Mouse (Mus musculus): ENCODE results near the gene Ippk. TPM values are rescaled to one million over a fixed set of nuclear protein-coding genes. Genes with fewer than 3 reads are reported as not detected.

The Ippk gene
- total and polyA plus RNA-seq, 2 experiments, result 3.9 to 5.0 TPM

GRCm38 (mm10) chr13:49393579-49393978 lies 27.5 kb upstream of the Ippk start:
- no peak overlapping the region for H3K27ac ChIP-seq (replicated peaks; ENCODE audit: insufficient read depth, low read depth, low read length)
- H3K4me1 ChIP-seq (ENCODE audit: control insufficient read depth, insufficient read depth, low read length), result no peaks in the 10 kb centered on the region
- DNase-seq (ENCODE audit: extremely low read depth, low read depth, low spot score), result no peak
- H3K9ac ChIP-seq (ENCODE audit: low read depth, low read length), result no peak overlapping the region
- H3K36me3 ChIP-seq (ENCODE audit: control insufficient read depth, insufficient read depth, low read length), result no peaks in the 10 kb centered on the region
- TF ChIP-seq POLR2A (IDR thresholded peaks at IDR 0.05; ENCODE audit: extremely low read depth, insufficient read depth, low read length) (no peak), CTCF (IDR thresholded peaks at IDR 0.05; ENCODE audit: low read depth, low read length) (no peak)
- 45% methylated on average over 1 of the region's 1 CpGs for WGBS
- H3K27me3 ChIP-seq (ENCODE audit: control insufficient read depth, insufficient read depth, low read length), result no peaks in the 10 kb centered on the region
- H3K79me2 ChIP-seq (ENCODE audit: control insufficient read depth, insufficient read depth, low read length), result no peaks in the 10 kb centered on the region
- no peak overlapping the region for H3K4me3 ChIP-seq (ENCODE audit: insufficient read depth, low read depth, low read length)

GRCm38 (mm10) chr13:49394886-49395447 lies 26.1 kb upstream of the Ippk start:
- no peaks in the 10 kb centered on the region for H3K79me2 ChIP-seq (ENCODE audit: control insufficient read depth, insufficient read depth, low read length)
- TF ChIP-seq CTCF (IDR thresholded peaks at IDR 0.05; ENCODE audit: low read depth, low read length) (no peak), POLR2A (IDR thresholded peaks at IDR 0.05; ENCODE audit: extremely low read depth, insufficient read depth, low read length) (no peak)
- H3K4me1 ChIP-seq (ENCODE audit: control insufficient read depth, insufficient read depth, low read length), result no peaks in the 10 kb centered on the region
- no peak overlapping the region for H3K9ac ChIP-seq (ENCODE audit: low read depth, low read length)
- no peaks in the 10 kb centered on the region for H3K27me3 ChIP-seq (ENCODE audit: control insufficient read depth, insufficient read depth, low read length)
- no peak overlapping the region for H3K27ac ChIP-seq (replicated peaks; ENCODE audit: insufficient read depth, low read depth, low read length)
- H3K4me3 ChIP-seq (ENCODE audit: insufficient read depth, low read depth, low read length), result no peak overlapping the region
- no peaks in the 10 kb centered on the region for H3K36me3 ChIP-seq (ENCODE audit: control insufficient read depth, insufficient read depth, low read length)
- 94% methylated on average over 3 of the region's 3 CpGs for WGBS
- no peak for DNase-seq (ENCODE audit: extremely low read depth, low read depth, low spot score)

GRCm38 (mm10) chr13:49396798-49397197 lies 24.3 kb upstream of the Ippk start:
- DNase-seq (ENCODE audit: extremely low read depth, low read depth, low spot score), result no peak
- Histone ChIP-seq H3K27ac (replicated peaks; ENCODE audit: insufficient read depth, low read depth, low read length) (no peak overlapping the region), H3K79me2 (ENCODE audit: control insufficient read depth, insufficient read depth, low read length) (no peaks in the 10 kb centered on the region), H3K36me3 (ENCODE audit: control insufficient read depth, insufficient read depth, low read length) (no peaks in the 10 kb centered on the region), H3K9ac (ENCODE audit: low read depth, low read length) (no peak overlapping the region), H3K27me3 (ENCODE audit: control insufficient read depth, insufficient read depth, low read length) (no peaks in the 10 kb centered on the region), H3K4me1 (ENCODE audit: control insufficient read depth, insufficient read depth, low read length) (no peaks in the 10 kb centered on the region), H3K4me3 (ENCODE audit: insufficient read depth, low read depth, low read length) (no peak overlapping the region)
- TF ChIP-seq POLR2A (IDR thresholded peaks at IDR 0.05; ENCODE audit: extremely low read depth, insufficient read depth, low read length) (no peak), CTCF (IDR thresholded peaks at IDR 0.05; ENCODE audit: low read depth, low read length) (no peak)
- WGBS, result 79% methylated on average over 1 of the region's 1 CpGs

- no peak overlapping the region for H3K9ac ChIP-seq (ENCODE audit: low read depth, low read length)
- no peaks in the 10 kb centered on the region for H3K36me3 ChIP-seq (ENCODE audit: control insufficient read depth, insufficient read depth, low read length)
- H3K79me2 ChIP-seq (ENCODE audit: control insufficient read depth, insufficient read depth, low read length), result no peaks in the 10 kb centered on the region
- no peaks in the 10 kb centered on the region for H3K27me3 ChIP-seq (ENCODE audit: control insufficient read depth, insufficient read depth, low read length)
- no peak overlapping the region for H3K27ac ChIP-seq (replicated peaks; ENCODE audit: insufficient read depth, low read depth, low read length)
- no peak for DNase-seq (ENCODE audit: extremely low read depth, low read depth, low spot score)
- no peaks in the 10 kb centered on the region for H3K4me1 ChIP-seq (ENCODE audit: control insufficient read depth, insufficient read depth, low read length)
- H3K4me3 ChIP-seq (ENCODE audit: insufficient read depth, low read depth, low read length), result no peak overlapping the region
- TF ChIP-seq CTCF (IDR thresholded peaks at IDR 0.05; ENCODE audit: low read depth, low read length) (no peak), POLR2A (IDR thresholded peaks at IDR 0.05; ENCODE audit: extremely low read depth, insufficient read depth, low read length) (no peak)
- 73% methylated on average over 8 of the region's 8 CpGs for WGBS
Measured at GRCm38 (mm10) chr13:49398191-49398590, 22.9 kb upstream of the Ippk start.

- Histone ChIP-seq H3K4me3 (ENCODE audit: insufficient read depth, low read depth, low read length) (no peak overlapping the region), H3K79me2 (ENCODE audit: control insufficient read depth, insufficient read depth, low read length) (no peaks in the 10 kb centered on the region), H3K27ac (replicated peaks; ENCODE audit: insufficient read depth, low read depth, low read length) (no peak overlapping the region), H3K4me1 (ENCODE audit: control insufficient read depth, insufficient read depth, low read length) (no peaks in the 10 kb centered on the region), H3K36me3 (ENCODE audit: control insufficient read depth, insufficient read depth, low read length) (no peaks in the 10 kb centered on the region), H3K9ac (ENCODE audit: low read depth, low read length) (no peak overlapping the region), H3K27me3 (ENCODE audit: control insufficient read depth, insufficient read depth, low read length) (no peaks in the 10 kb centered on the region)
- no peak for TF ChIP-seq POLR2A (IDR thresholded peaks at IDR 0.05; ENCODE audit: extremely low read depth, insufficient read depth, low read length)
- TF ChIP-seq CTCF (IDR thresholded peaks at IDR 0.05; ENCODE audit: low read depth, low read length), result peak; percentile 45
- DNase-seq (ENCODE audit: extremely low read depth, low read depth, low spot score), result peak; percentile 16
- WGBS, result 18% methylated on average over 6 of the region's 6 CpGs
Measured at GRCm38 (mm10) chr13:49400139-49400538, 20.9 kb upstream of the Ippk start.

- no peaks in the 10 kb centered on the region for H3K4me1 ChIP-seq (ENCODE audit: control insufficient read depth, insufficient read depth, low read length)
- 43% methylated on average over 2 of the region's 2 CpGs for WGBS
- TF ChIP-seq POLR2A (IDR thresholded peaks at IDR 0.05; ENCODE audit: extremely low read depth, insufficient read depth, low read length) (no peak), CTCF (IDR thresholded peaks at IDR 0.05; ENCODE audit: low read depth, low read length) (no peak)
- H3K27ac ChIP-seq (replicated peaks; ENCODE audit: insufficient read depth, low read depth, low read length), result no peak overlapping the region
- H3K27me3 ChIP-seq (ENCODE audit: control insufficient read depth, insufficient read depth, low read length), result no peaks in the 10 kb centered on the region
- H3K79me2 ChIP-seq (ENCODE audit: control insufficient read depth, insufficient read depth, low read length), result no peaks in the 10 kb centered on the region
- no peak overlapping the region for H3K4me3 ChIP-seq (ENCODE audit: insufficient read depth, low read depth, low read length)
- DNase-seq (ENCODE audit: extremely low read depth, low read depth, low spot score), result no peak
- H3K9ac ChIP-seq (ENCODE audit: low read depth, low read length), result no peak overlapping the region
- no peaks in the 10 kb centered on the region for H3K36me3 ChIP-seq (ENCODE audit: control insufficient read depth, insufficient read depth, low read length)
Measured at GRCm38 (mm10) chr13:49402628-49403027, 18.4 kb upstream of the Ippk start.

Measured in liver, adult 2 months (tissue).